Mouse (Mus musculus): ENCODE results near the gene Gli1. TPM values are rescaled to one million over a fixed set of nuclear protein-coding genes. Genes with fewer than 3 reads are reported as not detected.
A peak's percentile ranks its signal among the peaks of the same experiment; 100 is the strongest.

The Gli1 gene
- polyA plus RNA-seq, 1 experiment, result 11.1 TPM

DNA sequence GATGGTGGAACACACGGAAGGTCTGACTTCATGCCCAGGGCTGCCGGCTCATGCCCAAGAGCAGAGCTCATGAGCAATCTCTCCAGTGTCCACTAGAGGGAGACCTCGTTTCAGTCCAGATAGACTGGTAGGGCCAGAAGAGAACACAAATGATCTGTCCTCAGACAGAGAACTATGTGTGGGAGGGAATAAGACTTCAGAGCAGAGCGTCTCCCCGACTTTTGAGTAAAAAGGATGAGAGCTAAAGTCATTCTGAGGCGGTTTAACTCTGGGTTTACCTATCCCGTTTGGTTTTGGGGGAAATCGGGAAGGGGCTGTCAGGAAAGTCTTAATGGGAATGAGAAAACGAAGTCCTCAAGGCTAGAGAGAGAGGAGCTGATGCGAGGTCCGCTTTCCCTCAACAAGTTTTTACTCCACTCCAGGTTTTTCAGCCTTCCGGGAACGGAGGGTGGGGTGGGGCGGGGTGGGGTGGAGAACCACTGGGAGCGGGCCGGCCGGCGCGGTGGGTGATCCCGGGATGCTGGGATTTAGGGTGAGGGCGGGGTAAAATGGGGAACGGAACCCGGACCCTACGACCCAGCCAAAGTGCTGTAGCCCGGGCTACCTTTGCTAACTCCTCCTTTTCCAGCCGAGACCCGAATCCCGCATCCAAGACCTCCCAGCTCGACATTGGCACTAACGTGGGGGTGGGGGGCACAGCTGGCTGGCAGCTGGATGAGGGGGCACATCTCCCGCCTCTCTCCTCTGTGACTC, 2.7 kb downstream of the Gli1 start:
- WGBS, result under 1% methylated on average over 31 of the region's 31 CpGs
- peak overlapping the region; percentile 59 for H3K4me3 ChIP-seq (replicated peaks; ENCODE audit: extremely low read depth, low read depth, low read length)
- peak; percentile 72 for DNase-seq
- TF ChIP-seq CTCF (IDR thresholded peaks at IDR 0.05; ENCODE audit: insufficient read depth, low read length) (peak; percentile 83), POLR2A (IDR thresholded peaks at IDR 0.05; ENCODE audit: borderline replicate concordance, extremely low read depth, low read depth, low read length) (no peak)
- H3K4me1 ChIP-seq (ENCODE audit: control insufficient read depth, insufficient read depth, low read length), result peaks cover 2% of the 10 kb centered on the region; the same call in 1 of the 2 replicates

DNA sequence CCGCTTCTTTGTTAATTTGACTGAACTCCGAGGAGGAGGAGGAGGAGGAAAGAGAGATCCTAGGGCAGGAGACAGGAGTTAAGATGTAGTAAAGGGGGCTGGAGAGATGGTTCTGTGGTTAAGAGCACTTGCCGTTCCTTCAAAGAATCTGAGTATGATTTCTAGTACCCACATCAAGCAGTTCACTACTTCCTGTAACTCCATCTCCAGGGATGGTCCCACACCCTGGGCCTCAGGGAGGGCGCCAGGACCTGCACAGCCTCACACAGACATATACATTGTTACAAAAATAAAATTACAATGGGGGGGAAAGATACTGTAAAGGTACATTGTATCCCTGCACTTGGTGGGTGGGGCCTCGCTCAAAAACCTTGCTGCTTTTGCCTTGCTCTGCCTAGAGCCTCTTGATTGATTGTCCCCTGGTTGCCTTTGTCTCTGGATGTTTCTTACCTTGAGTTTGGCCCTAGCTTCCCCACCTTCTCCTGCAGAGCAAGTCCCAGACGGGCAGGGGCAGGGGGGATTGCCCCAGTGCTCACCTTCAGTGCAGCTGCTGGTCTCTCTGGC, 4.2 kb downstream of the Gli1 start:
- TF ChIP-seq POLR2A (IDR thresholded peaks at IDR 0.05; ENCODE audit: borderline replicate concordance, extremely low read depth, low read depth, low read length), result no peak
- TF ChIP-seq CTCF (IDR thresholded peaks at IDR 0.05; ENCODE audit: insufficient read depth, low read length), result no peak
- peaks cover 2% of the 10 kb centered on the region; the same call in 1 of the 2 replicates for H3K4me1 ChIP-seq (ENCODE audit: control insufficient read depth, insufficient read depth, low read length)
- H3K4me3 ChIP-seq (replicated peaks; ENCODE audit: extremely low read depth, low read depth, low read length), result no peak overlapping the region
- WGBS, result 71% methylated on average over 6 of the region's 6 CpGs
- no peak for DNase-seq

DNA sequence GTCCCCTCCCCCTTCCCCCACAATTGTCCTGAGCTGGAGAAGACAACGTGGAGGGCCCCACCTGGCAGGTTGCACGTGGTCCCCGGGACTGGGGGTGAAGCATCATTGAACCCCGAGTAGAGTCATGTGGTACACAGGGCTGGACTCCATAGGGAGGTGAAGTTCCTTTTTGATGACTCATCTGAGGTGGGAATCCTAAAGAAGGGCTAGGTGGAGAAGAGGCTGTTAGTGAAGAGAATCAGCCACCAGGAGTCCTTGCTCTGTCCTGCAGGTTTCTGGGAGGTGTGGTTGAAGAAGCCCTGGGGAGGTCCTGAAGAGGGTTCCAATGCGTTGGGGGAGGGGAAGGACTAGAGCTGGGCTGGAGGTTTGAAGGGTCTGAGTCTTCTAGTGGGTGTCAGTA, 4.8 kb downstream of the Gli1 start:
- WGBS, result 47% methylated on average over 5 of the region's 5 CpGs
- DNase-seq, result no peak

DNA sequence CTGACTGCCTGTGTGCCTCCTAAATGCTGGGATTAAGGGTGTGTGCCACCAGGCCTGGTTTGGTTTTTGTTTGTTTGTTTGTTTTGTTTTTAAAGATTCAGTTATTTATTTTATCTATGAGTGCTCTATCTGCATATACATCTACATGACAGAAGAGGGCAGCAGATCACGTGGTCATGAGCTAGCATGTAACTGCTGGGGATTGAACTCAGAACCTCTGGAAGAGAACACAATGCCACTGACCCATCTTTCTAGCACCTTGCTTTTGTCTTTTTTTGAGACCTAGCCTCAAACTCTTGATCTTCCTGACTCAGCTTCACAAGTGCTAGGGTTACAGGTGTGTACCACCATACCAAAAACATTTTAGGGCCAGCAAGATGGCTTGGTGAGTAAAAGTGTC, 6.5 kb downstream of the Gli1 start:
- TF ChIP-seq CTCF (IDR thresholded peaks at IDR 0.05; ENCODE audit: insufficient read depth, low read length) (no peak), POLR2A (IDR thresholded peaks at IDR 0.05; ENCODE audit: borderline replicate concordance, extremely low read depth, low read depth, low read length) (no peak)
- H3K4me3 ChIP-seq (replicated peaks; ENCODE audit: extremely low read depth, low read depth, low read length), result no peak overlapping the region
- DNase-seq, result no peak
- 65% methylated on average over 1 of the region's 1 CpGs for WGBS
- no peaks in the 10 kb centered on the region; the same call in 1 of the 2 replicates for H3K4me1 ChIP-seq (ENCODE audit: control insufficient read depth, insufficient read depth, low read length)

More for the DNA sequence above, 4.8 kb downstream of the Gli1 start:
- TF ChIP-seq CTCF (IDR thresholded peaks at IDR 0.05; ENCODE audit: insufficient read depth, low read length) (no peak), POLR2A (IDR thresholded peaks at IDR 0.05; ENCODE audit: borderline replicate concordance, extremely low read depth, low read depth, low read length) (no peak)
- H3K4me3 ChIP-seq (replicated peaks; ENCODE audit: extremely low read depth, low read depth, low read length), result no peak overlapping the region
- no peaks in the 10 kb centered on the region; the same call in 1 of the 2 replicates for H3K4me1 ChIP-seq (ENCODE audit: control insufficient read depth, insufficient read depth, low read length)

DNA sequence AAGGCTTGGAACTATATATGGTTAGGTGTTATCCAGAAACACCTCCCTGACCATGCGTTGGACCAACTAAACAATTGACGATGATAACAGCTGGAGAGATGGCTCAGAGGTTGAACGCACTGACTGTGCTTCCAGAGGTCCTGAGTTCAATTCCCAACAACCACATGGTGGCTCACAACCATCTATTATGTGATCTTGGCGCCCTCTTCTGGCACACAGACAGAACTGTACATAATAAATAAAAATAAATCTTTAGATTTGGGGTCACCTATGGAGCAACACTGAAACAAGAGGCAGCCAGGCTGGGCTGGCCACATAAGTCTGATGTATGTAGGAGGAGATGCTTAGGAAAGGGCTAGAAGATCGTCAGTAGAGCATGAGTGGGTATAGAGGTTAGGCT, 8.6 kb downstream of the Gli1 start:
- WGBS, result 73% methylated on average over 5 of the region's 5 CpGs
- no peak for TF ChIP-seq CTCF (IDR thresholded peaks at IDR 0.05; ENCODE audit: insufficient read depth, low read length)
- TF ChIP-seq POLR2A (IDR thresholded peaks at IDR 0.05; ENCODE audit: borderline replicate concordance, extremely low read depth, low read depth, low read length), result no peak
- H3K4me3 ChIP-seq (replicated peaks; ENCODE audit: extremely low read depth, low read depth, low read length), result no peak overlapping the region
- DNase-seq, result no peak
- H3K4me1 ChIP-seq (ENCODE audit: control insufficient read depth, insufficient read depth, low read length), result no peaks in the 10 kb centered on the region

DNA sequence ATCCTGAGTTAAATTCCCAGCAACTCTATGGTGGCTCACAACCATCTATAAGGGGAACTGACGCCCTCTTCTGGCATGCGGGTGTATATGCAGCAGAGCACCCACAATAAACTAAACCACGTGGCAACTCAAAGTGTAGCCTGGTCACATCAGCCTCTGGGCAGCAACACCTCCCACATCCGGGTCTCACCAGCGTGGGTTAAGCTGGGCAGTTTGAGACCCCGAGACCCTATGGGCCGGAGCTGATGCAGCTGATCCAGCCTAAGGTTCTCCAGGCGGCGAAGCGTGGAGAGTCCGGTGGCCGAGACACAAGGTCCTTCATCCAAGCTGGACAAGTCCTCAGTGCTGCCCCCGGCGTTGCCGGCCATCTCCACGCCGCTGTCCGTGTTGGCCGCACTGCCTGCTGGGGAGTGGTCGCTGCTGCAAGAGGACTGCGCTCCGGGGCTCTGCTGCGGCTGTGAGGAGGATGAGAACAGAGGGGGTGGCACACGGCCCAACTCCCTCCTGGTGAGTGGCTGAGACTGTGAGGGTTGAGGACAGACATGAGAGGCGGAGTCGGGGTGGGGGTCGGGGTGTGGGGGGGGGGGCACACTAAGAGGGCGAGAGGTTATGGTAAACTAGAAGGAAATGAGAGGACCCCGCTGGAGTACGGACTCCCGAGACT, 9.4 kb downstream of the Gli1 start:
- Histone ChIP-seq H3K4me1 (ENCODE audit: control insufficient read depth, insufficient read depth, low read length) (no peaks in the 10 kb centered on the region), H3K4me3 (replicated peaks; ENCODE audit: extremely low read depth, low read depth, low read length) (no peak overlapping the region)
- TF ChIP-seq CTCF (IDR thresholded peaks at IDR 0.05; ENCODE audit: insufficient read depth, low read length), result no peak
- no peak for TF ChIP-seq POLR2A (IDR thresholded peaks at IDR 0.05; ENCODE audit: borderline replicate concordance, extremely low read depth, low read depth, low read length)
- WGBS, result 54% methylated on average over 31 of the region's 31 CpGs
- DNase-seq, result no peak

- no peak for DNase-seq
- TF ChIP-seq CTCF (IDR thresholded peaks at IDR 0.05; ENCODE audit: insufficient read depth, low read length) (no peak), POLR2A (IDR thresholded peaks at IDR 0.05; ENCODE audit: borderline replicate concordance, extremely low read depth, low read depth, low read length) (no peak)
- Histone ChIP-seq H3K4me1 (ENCODE audit: control insufficient read depth, insufficient read depth, low read length) (peaks cover 6% of the 10 kb centered on the region), H3K4me3 (replicated peaks; ENCODE audit: extremely low read depth, low read depth, low read length) (no peak overlapping the region)
- WGBS, result 82% methylated on average over 7 of the region's 7 CpGs
These were observed 11.6 kb downstream of the Gli1 start for GRCm38 (mm10) chr10:127330212-127330611.

DNA sequence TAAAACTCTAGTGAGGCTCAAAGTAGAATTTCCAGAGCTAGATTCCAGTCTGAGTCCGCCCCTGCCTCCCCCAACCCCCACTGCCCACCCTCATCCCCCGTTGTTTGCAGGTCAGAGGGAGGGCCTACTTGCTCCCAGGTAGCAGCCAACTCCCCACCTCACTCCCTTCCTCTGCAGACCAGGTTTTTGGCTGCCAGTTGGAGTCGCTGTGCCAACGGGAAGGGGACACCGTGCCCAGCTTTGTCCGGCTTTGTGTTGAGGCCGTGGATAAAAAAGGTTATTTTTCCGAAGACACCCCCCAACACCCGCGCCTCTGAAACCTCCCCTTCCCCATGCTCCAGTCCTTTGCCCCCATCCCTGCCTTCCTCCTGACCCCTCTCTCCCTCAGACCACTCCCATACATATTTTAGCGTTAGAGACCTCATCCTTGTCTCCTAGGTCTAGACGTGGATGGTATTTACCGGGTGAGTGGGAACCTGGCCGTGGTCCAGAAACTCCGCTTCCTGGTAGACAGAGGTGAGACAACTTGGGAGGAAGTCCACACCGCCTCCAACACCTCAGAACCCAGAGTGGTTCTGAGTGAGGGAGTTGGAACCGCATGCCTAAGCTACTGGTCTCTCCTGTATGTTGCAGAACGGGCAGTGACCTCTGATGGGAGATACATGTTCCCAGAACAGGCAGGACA, 14.2 kb downstream of the Gli1 start:
- DNase-seq, result no peak
- no peak overlapping the region for H3K4me3 ChIP-seq (replicated peaks; ENCODE audit: extremely low read depth, low read depth, low read length)
- TF ChIP-seq CTCF (IDR thresholded peaks at IDR 0.05; ENCODE audit: insufficient read depth, low read length) (no peak), POLR2A (IDR thresholded peaks at IDR 0.05; ENCODE audit: borderline replicate concordance, extremely low read depth, low read depth, low read length) (no peak)
- peaks cover 6% of the 10 kb centered on the region for H3K4me1 ChIP-seq (ENCODE audit: control insufficient read depth, insufficient read depth, low read length)
- WGBS, result 42% methylated on average over 18 of the region's 18 CpGs

DNA sequence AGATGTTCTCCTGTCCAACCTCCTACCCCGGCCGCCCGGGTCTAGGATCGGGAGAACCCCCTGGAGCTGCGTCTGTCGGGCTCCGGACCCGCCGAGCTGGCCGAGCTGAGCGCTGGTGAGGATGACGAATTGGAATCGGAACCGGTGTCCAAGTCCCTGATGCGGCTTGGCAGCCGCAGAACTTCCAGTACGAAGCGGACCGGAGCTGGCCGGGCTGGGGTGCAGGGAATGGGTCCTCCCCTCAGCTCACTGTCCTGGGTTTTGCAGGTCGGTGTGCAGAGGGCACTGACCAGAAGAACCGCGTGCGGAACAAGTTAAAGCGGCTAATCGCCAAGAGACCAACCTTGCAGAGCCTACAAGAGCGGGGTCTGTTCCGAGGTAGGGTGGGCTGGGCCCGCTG, 14.9 kb downstream of the Gli1 start:
- WGBS, result 30% methylated on average over 29 of the region's 29 CpGs

More for the DNA sequence above, 14.9 kb downstream of the Gli1 start:
- no peak for TF ChIP-seq CTCF (IDR thresholded peaks at IDR 0.05; ENCODE audit: insufficient read depth, low read length)
- TF ChIP-seq POLR2A (IDR thresholded peaks at IDR 0.05; ENCODE audit: borderline replicate concordance, extremely low read depth, low read depth, low read length), result no peak
- no peak for DNase-seq
- Histone ChIP-seq H3K4me3 (replicated peaks; ENCODE audit: extremely low read depth, low read depth, low read length) (no peak overlapping the region), H3K4me1 (ENCODE audit: control insufficient read depth, insufficient read depth, low read length) (peaks cover 6% of the 10 kb centered on the region)

All from lung, adult 2 months (tissue).